Mouse (Mus musculus) brain, embryonic 14.5 days (tissue): ENCODE measurements at regions not wholly inside any gene's neighbourhood (a gene's known extent, or its start where the extent isn't known, plus 50 kb on each side); places are given as distances from the start of the nearest gene placed in this dataset.
A peak's percentile ranks its signal among the peaks of the same experiment; 100 is the strongest.
"Not testable (repeated sequence)": the region's sequence is repeated elsewhere in the genome, so short reads cannot be mapped to it uniquely, and the experiment has no call there.

Source experiments
- DNase-seq: peaks from one replicate; pipeline ENCODE4 v3.0.0-alpha.2; 2011; ENCODE audit warnings: low read depth
- CTCF ChIP-seq: fragments of 200-500 bp; IDR thresholded peaks from 2 replicates; pipeline ENCODE4 v1.5.1; 2012; ENCODE audit warnings: inconsistent platforms, mild to moderate bottlenecking, moderate library complexity, borderline replicate concordance; ENCODE audit not compliant: insufficient read depth, insufficient read length; ENCODE audit errors: extremely low read depth
- POLR2A ChIP-seq: fragments of 200-500 bp; IDR thresholded peaks from 2 replicates; pipeline ENCODE4 v1.6.1; 2012; ENCODE audit warnings: mild to moderate bottlenecking, inconsistent platforms, borderline replicate concordance; ENCODE audit not compliant: poor library complexity, insufficient read depth, insufficient read length, severe bottlenecking; ENCODE audit errors: extremely low read depth

- no peak for TF ChIP-seq POLR2A
- no peak for TF ChIP-seq CTCF
- no peak for DNase-seq
These were observed 190.0 kb downstream of the Hira start for GRCm38 (mm10) chr16:19066700-19067310.

- DNase-seq = not testable (repeated sequence)
These were observed 206.7 kb downstream of the Hira start for GRCm38 (mm10) chr16:19083503-19083902.

GRCm38 (mm10) chr16:19087914-19088313 lies 211.1 kb downstream of the Hira start:
- TF ChIP-seq POLR2A = no peak
- TF ChIP-seq CTCF = no peak
- peak; percentile 2 for DNase-seq
